Mouse (Mus musculus): Measurements from ENCODE around the gene Rbm34.

DNA sequence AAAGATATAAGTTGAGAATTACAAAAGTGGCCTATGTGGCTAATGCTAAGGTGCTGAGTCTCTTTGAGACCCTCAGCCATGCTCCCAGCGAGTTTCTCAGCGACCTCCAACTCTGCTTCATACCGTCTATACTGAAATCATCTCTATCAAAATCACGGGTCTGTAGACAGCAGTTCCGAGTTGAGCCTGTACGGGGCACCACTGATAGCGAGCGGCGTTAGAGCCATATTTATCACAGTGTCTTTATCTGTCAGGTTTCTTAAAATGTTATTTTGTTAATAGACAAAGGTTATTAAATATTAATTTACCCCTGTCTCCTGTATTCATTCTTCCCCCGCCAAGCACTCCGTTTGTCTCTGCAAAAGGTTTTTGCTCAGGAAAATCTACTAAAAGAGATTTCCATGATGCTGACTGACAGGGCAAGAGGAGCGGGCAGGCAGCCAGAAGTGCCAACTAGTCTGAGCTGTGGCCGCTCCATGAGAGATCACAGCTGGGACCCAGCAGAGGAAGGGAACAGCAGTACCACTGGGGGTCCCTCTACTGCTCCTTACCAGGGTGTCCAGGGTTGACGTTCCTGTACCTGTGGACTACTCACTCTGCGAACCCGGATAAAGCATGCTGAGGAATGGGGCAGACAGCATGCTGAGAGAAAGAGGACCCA, 17.6 kb upstream of the Rbm34 start:
- TF ChIP-seq POLR2A (IDR thresholded peaks at IDR 0.05; ENCODE audit: insufficient read depth, low read depth, low read length) = no peak
- no peak for TF ChIP-seq EP300 (IDR thresholded peaks at IDR 0.05; ENCODE audit: insufficient read depth, low read depth, low read length)
- peak; percentile 52 for TF ChIP-seq CTCF (IDR thresholded peaks at IDR 0.05)
